Mouse (Mus musculus): Measurements from ENCODE around the gene Tfpi. TPM values are rescaled to one million over a fixed set of nuclear protein-coding genes. Genes with fewer than 3 reads are reported as not detected.
A peak's percentile ranks its signal among the peaks of the same experiment; 100 is the strongest.
"Not testable (repeated sequence)": the region's sequence is repeated elsewhere in the genome, so short reads cannot be mapped to it uniquely, and the experiment has no call there.

The Tfpi gene
- total and polyA plus RNA-seq, 2 experiments from 2014 or later, result 11.7 to 16.2 TPM

DNA sequence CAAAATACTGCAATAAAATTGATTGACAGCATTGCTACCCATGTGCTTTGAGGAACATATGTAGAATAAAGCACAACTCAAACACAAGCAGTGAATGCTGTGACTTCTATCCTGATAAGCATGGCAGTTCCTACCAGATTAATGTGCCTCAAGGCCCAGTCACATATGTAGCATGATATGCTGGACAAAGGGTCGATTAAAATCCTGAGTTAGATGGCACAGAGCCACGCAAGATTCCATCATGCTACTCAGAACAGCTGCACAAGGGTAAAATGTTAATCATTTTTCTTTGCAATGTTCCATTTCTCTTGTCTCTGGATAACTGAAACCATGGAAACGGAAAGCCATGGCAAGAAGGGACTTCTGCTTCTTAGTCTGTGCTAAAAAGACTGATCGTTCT lies 80.0 kb downstream of the Tfpi start:
- TF ChIP-seq CTCF (IDR thresholded peaks at IDR 0.05; ENCODE audit: low read depth), result no peak
- H3K27ac ChIP-seq (ENCODE audit: low read depth, low read length), result no peak overlapping the region
- no peak for DNase-seq
- H3K4me3 ChIP-seq (ENCODE audit: low read depth, low read length), result no peak overlapping the region
- no peaks in the 10 kb centered on the region for H3K9me3 ChIP-seq (ENCODE audit: low read length)
- peak; percentile 50 for ATAC-seq
- H3K4me1 ChIP-seq (ENCODE audit: insufficient read depth), result no peaks in the 10 kb centered on the region
- no peak overlapping the region for H3K9ac ChIP-seq
- no peaks in the 10 kb centered on the region for H3K27me3 ChIP-seq (ENCODE audit: insufficient read depth, low read length)
- H3K4me2 ChIP-seq (ENCODE audit: low read depth), result no peak overlapping the region
- H3K36me3 ChIP-seq (ENCODE audit: insufficient read depth), result no peaks in the 10 kb centered on the region
- 69% methylated on average over 4 of the region's 4 CpGs for WGBS

DNA sequence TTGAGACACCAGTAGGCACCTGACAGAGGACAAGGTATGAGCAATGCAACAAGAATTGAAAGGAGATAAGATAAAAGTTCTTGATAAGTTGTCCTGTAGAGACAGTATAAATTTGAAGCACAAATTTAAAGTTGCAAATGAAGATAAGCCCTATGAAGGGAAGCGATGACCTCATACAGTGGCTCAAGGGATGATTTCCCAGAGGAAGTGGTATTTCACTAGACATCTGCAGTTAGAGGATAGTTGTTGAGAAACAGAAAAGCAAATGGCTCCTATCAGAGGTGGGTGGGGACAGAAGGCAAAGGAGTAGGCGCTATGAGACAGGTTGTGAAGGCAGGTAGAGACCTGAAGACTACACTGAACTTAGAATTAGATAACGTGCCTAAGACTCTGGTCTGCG lies 83.3 kb downstream of the Tfpi start:
- no peaks in the 10 kb centered on the region for H3K27me3 ChIP-seq (ENCODE audit: insufficient read depth, low read length)
- DNase-seq (no peak), ATAC-seq (no peak)
- WGBS, result 96% methylated on average over 4 of the region's 4 CpGs
- H3K9ac ChIP-seq, result no peak overlapping the region
- H3K4me1 ChIP-seq (ENCODE audit: insufficient read depth), result no peaks in the 10 kb centered on the region
- no peak for TF ChIP-seq CTCF (IDR thresholded peaks at IDR 0.05; ENCODE audit: low read depth)
- H3K27ac ChIP-seq (ENCODE audit: low read depth, low read length), result no peak overlapping the region
- H3K9me3 ChIP-seq (ENCODE audit: low read length), result no peaks in the 10 kb centered on the region
- no peak overlapping the region for H3K4me3 ChIP-seq (ENCODE audit: low read depth, low read length)
- no peaks in the 10 kb centered on the region for H3K36me3 ChIP-seq (ENCODE audit: insufficient read depth)
- no peak overlapping the region for H3K4me2 ChIP-seq (ENCODE audit: low read depth)

DNA sequence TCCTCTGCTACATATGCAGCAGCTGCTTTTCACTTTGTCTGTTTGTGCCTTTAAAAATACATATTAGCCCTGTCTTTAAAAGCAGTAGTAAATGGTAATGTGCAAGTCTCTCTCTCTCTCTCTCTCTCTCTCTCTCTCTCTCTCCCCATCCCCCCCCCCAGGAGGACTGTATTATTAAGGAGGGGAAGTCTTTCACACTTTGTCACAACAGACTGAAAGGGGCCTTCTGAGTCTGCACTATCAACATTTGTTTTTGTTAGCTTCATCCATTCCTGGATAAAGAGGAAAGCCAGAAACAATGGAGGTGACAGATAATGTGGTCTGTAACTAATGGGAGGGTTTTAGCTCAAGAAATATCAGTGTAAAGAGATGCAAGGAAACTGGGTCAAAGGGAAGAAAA lies 87.5 kb downstream of the Tfpi start:
- ATAC-seq (no peak), DNase-seq (no peak)
- Histone ChIP-seq H3K4me2 (ENCODE audit: low read depth) (no peak overlapping the region), H3K4me3 (ENCODE audit: low read depth, low read length) (no peak overlapping the region), H3K27ac (ENCODE audit: low read depth, low read length) (no peak overlapping the region), H3K9ac (no peak overlapping the region), H3K36me3 (ENCODE audit: insufficient read depth) (no peaks in the 10 kb centered on the region), H3K4me1 (ENCODE audit: insufficient read depth) (no peaks in the 10 kb centered on the region), H3K27me3 (ENCODE audit: insufficient read depth, low read length) (no peaks in the 10 kb centered on the region), H3K9me3 (ENCODE audit: low read length) (no peaks in the 10 kb centered on the region)
- TF ChIP-seq CTCF (IDR thresholded peaks at IDR 0.05; ENCODE audit: low read depth), result no peak

DNA sequence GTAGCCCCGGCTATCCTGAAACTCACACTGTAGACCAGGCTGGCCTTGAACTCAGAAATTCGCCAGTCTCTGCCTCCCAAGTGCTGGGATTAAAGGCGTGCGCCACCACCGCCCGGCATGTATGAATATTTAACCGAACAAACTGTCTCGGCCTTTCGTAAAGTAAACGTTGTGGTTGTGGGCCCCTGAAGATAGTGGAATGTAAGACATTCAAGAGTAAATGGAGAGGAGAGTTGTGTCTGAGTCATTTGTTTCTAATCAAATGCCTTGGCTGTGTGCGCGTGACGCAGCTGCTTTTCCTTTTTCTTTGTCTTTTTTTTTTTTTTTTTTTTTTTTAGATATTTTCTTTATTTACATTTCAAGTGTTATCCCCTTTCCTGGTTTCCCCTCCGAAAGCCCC lies 88.0 kb downstream of the Tfpi start:
- 91% methylated on average over 14 of the region's 14 CpGs for WGBS
- H3K4me3 ChIP-seq (ENCODE audit: low read depth, low read length); H3K4me2 ChIP-seq (ENCODE audit: low read depth); H3K27ac ChIP-seq (ENCODE audit: low read depth, low read length); ATAC-seq; H3K27me3 ChIP-seq (ENCODE audit: insufficient read depth, low read length); H3K9me3 ChIP-seq (ENCODE audit: low read length); H3K36me3 ChIP-seq (ENCODE audit: insufficient read depth); H3K9ac ChIP-seq; DNase-seq; H3K4me1 ChIP-seq (ENCODE audit: insufficient read depth): not testable (repeated sequence)

- Histone ChIP-seq H3K27ac (ENCODE audit: low read depth, low read length) (no peak overlapping the region), H3K4me2 (ENCODE audit: low read depth) (no peak overlapping the region), H3K9me3 (ENCODE audit: low read length) (no peaks in the 10 kb centered on the region), H3K4me3 (ENCODE audit: low read depth, low read length) (no peak overlapping the region), H3K36me3 (ENCODE audit: insufficient read depth) (no peaks in the 10 kb centered on the region), H3K27me3 (ENCODE audit: insufficient read depth, low read length) (no peaks in the 10 kb centered on the region), H3K4me1 (ENCODE audit: insufficient read depth) (no peaks in the 10 kb centered on the region), H3K9ac (no peak overlapping the region)
- no peak for TF ChIP-seq CTCF (IDR thresholded peaks at IDR 0.05; ENCODE audit: low read depth)
- WGBS, result 86% methylated on average over 7 of the region's 7 CpGs
- ATAC-seq (no peak), DNase-seq (no peak)
Measured at GRCm38 (mm10) chr2:84388023-84388416, 88.6 kb downstream of the Tfpi start.

GRCm38 (mm10) chr2:84387394-84388022 lies 89.1 kb downstream of the Tfpi start:
- Histone ChIP-seq H3K4me1 (ENCODE audit: insufficient read depth) (no peaks in the 10 kb centered on the region), H3K4me3 (ENCODE audit: low read depth, low read length) (no peak overlapping the region), H3K27ac (ENCODE audit: low read depth, low read length) (no peak overlapping the region), H3K4me2 (ENCODE audit: low read depth) (peak overlapping the region; percentile 19; the same call in 1 of the 2 replicates), H3K9me3 (ENCODE audit: low read length) (no peaks in the 10 kb centered on the region), H3K27me3 (ENCODE audit: insufficient read depth, low read length) (no peaks in the 10 kb centered on the region), H3K36me3 (ENCODE audit: insufficient read depth) (no peaks in the 10 kb centered on the region), H3K9ac (no peak overlapping the region)
- TF ChIP-seq CTCF (IDR thresholded peaks at IDR 0.05; ENCODE audit: low read depth), result no peak
- no peak for ATAC-seq
- DNase-seq, result no peak
- WGBS, result 70% methylated on average over 11 of the region's 11 CpGs

- Histone ChIP-seq H3K9me3 (ENCODE audit: low read length) (no peaks in the 10 kb centered on the region), H3K4me1 (ENCODE audit: insufficient read depth) (no peaks in the 10 kb centered on the region), H3K9ac (no peak overlapping the region), H3K4me3 (ENCODE audit: low read depth, low read length) (peak overlapping the region; percentile 7; the same call in 1 of the 2 replicates), H3K4me2 (ENCODE audit: low read depth) (peak overlapping the region; percentile 19), H3K27ac (ENCODE audit: low read depth, low read length) (no peak overlapping the region), H3K27me3 (ENCODE audit: insufficient read depth, low read length) (no peaks in the 10 kb centered on the region), H3K36me3 (ENCODE audit: insufficient read depth) (no peaks in the 10 kb centered on the region)
- 44% methylated on average over 18 of the region's 18 CpGs for WGBS
- no peak for TF ChIP-seq CTCF (IDR thresholded peaks at IDR 0.05; ENCODE audit: low read depth)
- ATAC-seq (no peak), DNase-seq (no peak)
Measured at GRCm38 (mm10) chr2:84386563-84387393, 89.8 kb downstream of the Tfpi start.
